Mouse (Mus musculus) CH12.LX (cell line): Measurements from ENCODE around the gene Hcfc2. TPM values are rescaled to one million over a fixed set of nuclear protein-coding genes. Genes with fewer than 3 reads are reported as not detected.

ENCODE experiments used
- DNase-seq: peaks from one replicate; pipeline ENCODE4 v3.0.0-alpha.2; 2013; ENCODE audit errors: extremely low read depth
- H3K27ac ChIP-seq: 2 replicates; pipeline ENCODE4 v1.5.1; 2012; ENCODE audit warnings: low read depth, mild to moderate bottlenecking, control low read depth, moderate library complexity; ENCODE audit not compliant: insufficient read depth
- H3K27me3 ChIP-seq: replicated peaks from 2 replicates; pipeline ENCODE3; 2012; ENCODE audit warnings: inconsistent platforms
- H3K36me3 ChIP-seq, 2 experiments: replicated peaks in 1 of 2; 2 replicates each; pipeline versions ENCODE3 to v1.6.1; 2012; ENCODE audit warnings: inconsistent platforms in 1 of 2, low read length in 1 of 2, mild to moderate bottlenecking in 1 of 2, mixed read lengths in 1 of 2, moderate library complexity in 1 of 2; ENCODE audit not compliant: control insufficient read depth in 1 of 2, insufficient read depth in 1 of 2
- H3K4me1 ChIP-seq, 2 experiments: 2 replicates each; pipeline ENCODE4 v1.6.1; 2012; ENCODE audit warnings: inconsistent platforms in 1 of 2, moderate library complexity in 1 of 2; ENCODE audit not compliant: insufficient read depth in 2 of 2, control insufficient read depth in 1 of 2
- H3K4me2 ChIP-seq: 2 replicates; pipeline ENCODE4 v1.6.1; 2012; ENCODE audit warnings: low read depth, mild to moderate bottlenecking, control low read depth; ENCODE audit not compliant: poor library complexity, insufficient read depth, severe bottlenecking
- H3K4me3 ChIP-seq, 3 experiments: fragments of 150-350 bp in 1 of 3; sonication (generic) in 1 of 3; replicated peaks in 1 of 3; 2 replicates each; pipeline versions ENCODE3 to v1.5.1; 2011 to 2012; ENCODE audit warnings: low read depth in 2 of 3, low read length in 2 of 3, mild to moderate bottlenecking in 2 of 3, moderate library complexity in 2 of 3, control low read depth in 1 of 3, improper control_type of control experiment in 1 of 3, inconsistent platforms in 1 of 3, mixed read lengths in 1 of 3; ENCODE audit not compliant: poor library complexity in 1 of 3
- H3K79me2 ChIP-seq: replicated peaks from 2 replicates; pipeline ENCODE4 v1.6.1; 2012; ENCODE audit warnings: mild to moderate bottlenecking, moderate library complexity; ENCODE audit not compliant: control insufficient read depth, poor library complexity, insufficient read depth, severe bottlenecking; ENCODE audit errors: extremely low read depth
- H3K9ac ChIP-seq: 2 replicates; pipeline ENCODE4 v1.6.1; 2012; ENCODE audit warnings: low read depth, mild to moderate bottlenecking, control low read depth, moderate library complexity; ENCODE audit not compliant: insufficient read depth
- H3K9me3 ChIP-seq: replicated peaks from 2 replicates; pipeline ENCODE3; 2012; ENCODE audit warnings: low read length, inconsistent platforms, mixed read lengths
- CTCF ChIP-seq, 2 experiments: IDR thresholded peaks in 1 of 2; conservative IDR thresholded peaks in 1 of 2; 2 replicates each; pipeline ENCODE4 v1.5.1; 2011 to 2012; ENCODE audit warnings: low read depth in 2 of 2, low read length in 2 of 2, improper control_type of control experiment in 1 of 2, inconsistent platforms in 1 of 2, mild to moderate bottlenecking in 1 of 2, moderate library complexity in 1 of 2
- E2F4 ChIP-seq: IDR thresholded peaks from 2 replicates; pipeline ENCODE4 v1.6.1; 2011; ENCODE audit warnings: low read depth, low read length, improper control_type of control experiment; ENCODE audit not compliant: insufficient replicate concordance
- ETS1 ChIP-seq: conservative IDR thresholded peaks from 2 replicates; pipeline ENCODE4 v1.6.1; 2012; ENCODE audit warnings: low read depth, mild to moderate bottlenecking, inconsistent platforms, low read length, improper control_type of control experiment, moderate library complexity
- GABPA ChIP-seq: IDR thresholded peaks from 2 replicates; pipeline ENCODE4 v1.6.1; 2012; ENCODE audit warnings: low read depth, low read length, improper control_type of control experiment, inconsistent platforms; ENCODE audit not compliant: insufficient replicate concordance
- MAX ChIP-seq: IDR thresholded peaks from 2 replicates; pipeline ENCODE4 v1.6.1; 2011; ENCODE audit warnings: low read length, improper control_type of control experiment
- MAZ ChIP-seq: IDR thresholded peaks from 2 replicates; pipeline ENCODE4 v1.6.1; 2012; ENCODE audit warnings: low read depth, mild to moderate bottlenecking, inconsistent platforms, low read length, improper control_type of control experiment, moderate library complexity
- MEF2A ChIP-seq: IDR thresholded peaks from 2 replicates; pipeline ENCODE4 v1.6.1; 2014; ENCODE audit warnings: low read depth, mild to moderate bottlenecking, inconsistent platforms, low read length, improper control_type of control experiment, borderline replicate concordance
- MXI1 ChIP-seq: IDR thresholded peaks from 2 replicates; pipeline ENCODE4 v1.6.1; 2011; ENCODE audit warnings: mild to moderate bottlenecking, low read depth, low read length, improper control_type of control experiment
- PAX5 ChIP-seq: IDR thresholded peaks from 2 replicates; pipeline ENCODE4 v1.6.1; 2012; ENCODE audit warnings: low read length, inconsistent platforms, mixed read lengths
- POLR2A ChIP-seq: IDR thresholded peaks from 2 replicates; pipeline ENCODE4 v1.6.1; 2011; ENCODE audit warnings: low read depth, mild to moderate bottlenecking, improper control_type of control experiment, low read length
- SIN3A ChIP-seq: IDR thresholded peaks from 2 replicates; pipeline ENCODE4 v1.6.1; 2012; ENCODE audit warnings: low read length, improper control_type of control experiment, inconsistent platforms
- SMC3 ChIP-seq: IDR thresholded peaks from 2 replicates; pipeline ENCODE4 v1.6.1; 2011; ENCODE audit warnings: low read depth, low read length, improper control_type of control experiment
- UBTF ChIP-seq: IDR thresholded peaks from 2 replicates; pipeline ENCODE4 v1.6.1; 2012; ENCODE audit warnings: low read depth, mild to moderate bottlenecking, inconsistent platforms, low read length, improper control_type of control experiment, moderate library complexity
- USF1 ChIP-seq: IDR thresholded peaks from 2 replicates; pipeline ENCODE4 v1.6.1; 2014; ENCODE audit warnings: low read depth, mild to moderate bottlenecking, inconsistent platforms, low read length, improper control_type of control experiment
- ZMIZ1 ChIP-seq: IDR thresholded peaks from 2 replicates; pipeline ENCODE4 v1.6.1; 2012; ENCODE audit warnings: low read depth, mild to moderate bottlenecking, inconsistent platforms, low read length, improper control_type of control experiment
- ZNF384 ChIP-seq: IDR thresholded peaks from 2 replicates; pipeline ENCODE4 v1.6.1; 2012; ENCODE audit warnings: low read depth, low read length, improper control_type of control experiment, inconsistent platforms
- dilution Hi-C: fragments of 300-500 bp; cut with MboI; formaldehyde crosslinking; loops from 2 replicates; pipeline ENCODE4 v1.14.3; 2020; ENCODE audit warnings: low sequenced_read_pairs; ENCODE audit not compliant: extremely low pct_unique_long_range_greater_than_20kb, extremely low pct_ligation_motif_present
- in situ Hi-C: fragments of 300-500 bp; cut with MboI; formaldehyde crosslinking; loops from 3 replicates; pipeline ENCODE4 v1.14.3; 2019; ENCODE audit warnings: low sequenced_read_pairs, low pct_ligation_motif_present, low pct_unique_long_range_greater_than_20kb, mixed read lengths
- polyA plus RNA-seq: library from polyadenylated mRNA; unstranded; fragments of >175 nt; gene quantifications from 2 replicates; pipeline ENCODE4 v1.2.1, GENCODE M21; 2012; ENCODE audit warnings: low read depth; ENCODE audit not compliant: insufficient read length
- total RNA-seq, 2 experiments: library from RNA; depleted of rRNA; stranded (reverse); fragments of 300-350 nt in 1 of 2; fragments of >200 nt in 1 of 2; gene quantifications; 2 replicates each; pipeline ENCODE4 v1.2.3; 2012 to 2014

Hcfc2 gene
- total and polyA plus RNA-seq, 3 experiments = 10.5 to 13.0 (median 12.3) TPM

- Histone ChIP-seq H3K4me2 (no peak overlapping the region), H3K36me3 (peaks cover 50 to 81% of the 10 kb centered on the region in 2 experiments), H3K27ac (no peak overlapping the region), H3K4me3 (no peak overlapping the region), H3K79me2 (0 out of 2 replicates have a peak, but pooled peaks cover 2% of the 10 kb centered on the region)
- dilution Hi-C loops = no loop called here
- in situ Hi-C loops = no loop called here
- TF ChIP-seq ZNF384 = no peak
- TF ChIP-seq SMC3 = no peak
- TF ChIP-seq USF1 = no peak
- TF ChIP-seq MAX = no peak
- no peak for TF ChIP-seq POLR2A
- no peak for TF ChIP-seq CTCF (conservative IDR thresholded peaks at IDR 0.05 in 1 of 2, IDR thresholded peaks at IDR 0.05 in 1 of 2; ENCODE audit: low read depth in 2 of 2, low read length in 2 of 2)
- TF ChIP-seq PAX5 = no peak
- TF ChIP-seq SIN3A = no peak
- no peak for TF ChIP-seq ETS1
- TF ChIP-seq ZMIZ1 = no peak
- TF ChIP-seq MAZ = no peak
- TF ChIP-seq, all 38 proteins: peak for 0
- H3K27me3 ChIP-seq = no peaks in the 10 kb centered on the region
- no peak overlapping the region for H3K9ac ChIP-seq
- H3K9me3 ChIP-seq = no peaks in the 10 kb centered on the region
- 0 out of 4 replicates have a peak, but pooled peaks cover 0 to 5% of the 10 kb centered on the region in 2 experiments for H3K4me1 ChIP-seq
- no peak for DNase-seq
Observed at GRCm38 (mm10) chr10:82745301-82745700, 49.3 kb downstream of the Hcfc2 start.

- dilution Hi-C loops = no loop called here
- H3K4me3 ChIP-seq = no peak overlapping the region
Observed at GRCm38 (mm10) chr10:82746988-82747850, 51.3 kb downstream of the Hcfc2 start.

More at GRCm38 (mm10) chr10:82746988-82747850, 51.3 kb downstream of the Hcfc2 start:
- Histone ChIP-seq H3K36me3 (peaks cover 63 to 89% of the 10 kb centered on the region in 2 experiments), H3K27me3 (no peaks in the 10 kb centered on the region), H3K9me3 (no peaks in the 10 kb centered on the region), H3K4me1 (0 out of 4 replicates have a peak, but pooled peaks cover 0 to 5% of the 10 kb centered on the region in 2 experiments), H3K4me2 (no peak overlapping the region), H3K27ac (no peak overlapping the region), H3K79me2 (0 out of 2 replicates have a peak, but pooled peaks cover 2% of the 10 kb centered on the region), H3K9ac (no peak overlapping the region)
- in situ Hi-C loops = no loop called here
- no peak for DNase-seq
- TF ChIP-seq MEF2A (no peak), SIN3A (no peak), GABPA (no peak), ZMIZ1 (no peak), PAX5 (no peak), E2F4 (no peak), SMC3 (no peak), UBTF (no peak), MXI1 (no peak)
